Mouse (Mus musculus) cerebellum, adult 11-12 months (tissue): ENCODE results near the gene Prrt4.
"Not testable (repeated sequence)": the region's sequence is repeated elsewhere in the genome, so short reads cannot be mapped to it uniquely, and the experiment has no call there.

Experiments
- DNase-seq: peaks from one replicate; pipeline ENCODE4 v3.0.0; 2022

Gene Prrt4

DNA sequence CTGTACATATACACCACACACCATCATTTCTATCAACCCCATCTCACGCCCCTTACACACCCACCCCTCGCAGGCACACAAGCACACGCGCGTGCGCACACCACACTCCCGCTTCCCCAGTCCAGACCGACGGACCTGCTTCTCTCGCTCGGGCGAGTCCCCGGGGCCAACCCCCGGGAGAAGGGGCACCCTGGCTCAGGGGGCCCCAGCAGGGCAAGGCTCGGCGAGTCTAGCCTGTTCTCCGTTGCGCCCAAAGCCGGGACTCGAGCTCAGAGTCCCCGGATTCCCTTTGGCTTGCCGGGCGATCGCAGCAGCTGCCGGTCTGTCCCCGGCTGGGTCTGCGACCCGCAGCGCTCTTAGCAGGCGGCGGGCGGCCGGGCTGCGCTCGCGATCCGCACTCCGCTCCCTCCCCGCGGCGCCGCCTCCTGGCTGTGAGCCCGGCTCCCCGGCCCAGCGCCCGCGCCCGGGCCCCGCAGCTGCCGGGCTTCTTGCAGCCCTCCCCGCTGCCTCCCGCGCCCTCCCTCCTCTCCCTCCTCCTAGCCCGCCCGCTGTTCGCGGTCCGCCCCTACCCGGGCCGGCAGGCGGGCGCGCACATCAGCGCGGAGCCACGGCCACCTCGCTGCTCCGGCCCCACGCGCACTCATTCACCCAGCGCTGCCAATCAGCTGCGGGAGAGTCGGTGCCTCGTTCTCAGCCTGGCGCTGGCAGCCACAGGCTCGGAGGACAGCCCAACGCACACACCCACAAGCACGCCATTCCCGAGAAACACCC, at the start of gene Prrt4:
TSS of gene Prrt4 (minus strand) at position 697 of the 771 bp plus-strand sequence.
- DNase-seq = peak; percentile 64

GRCm38 (mm10) chr6:29217717-29218116, 38.3 kb upstream of the Prrt4 start:
- DNase-seq = not testable (repeated sequence)

GRCm38 (mm10) chr6:29215881-29216501, 36.6 kb upstream of the Prrt4 start, which contains the start of gene Impdh1:
Gene Impdh1, minus strand, starts transcription at chr6:29216364.
- DNase-seq = peak; percentile 71

GRCm38 (mm10) chr6:29215181-29215580, 35.8 kb upstream of the Prrt4 start:
- DNase-seq = peak; percentile 18

DNA sequence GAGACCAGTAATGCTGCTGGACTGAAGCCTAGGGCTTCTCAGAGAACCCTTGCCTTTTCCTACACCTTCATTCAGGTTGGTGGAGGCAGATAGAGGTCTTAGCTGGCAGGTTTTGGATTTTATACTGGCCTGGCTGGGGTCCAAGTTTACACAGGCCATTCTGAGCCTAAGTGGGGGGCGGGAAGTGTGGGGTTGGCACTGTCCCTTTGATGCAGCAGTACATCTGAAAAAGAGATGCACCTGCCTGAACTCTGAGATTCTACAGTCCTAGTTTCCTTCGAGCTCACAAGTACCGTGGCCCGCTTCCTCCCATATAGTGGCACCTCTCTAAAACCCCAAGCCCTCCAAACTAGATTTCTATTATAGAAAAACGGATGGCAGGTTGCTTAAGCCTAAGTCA, 35.4 kb upstream of the Prrt4 start:
- peak; percentile 25 for DNase-seq

- peak; percentile 18 for DNase-seq
Measured at GRCm38 (mm10) chr6:29214245-29214644, 34.9 kb upstream of the Prrt4 start.

GRCm38 (mm10) chr6:29213436-29213835, 34.1 kb upstream of the Prrt4 start:
- peak; percentile 26 for DNase-seq

DNA sequence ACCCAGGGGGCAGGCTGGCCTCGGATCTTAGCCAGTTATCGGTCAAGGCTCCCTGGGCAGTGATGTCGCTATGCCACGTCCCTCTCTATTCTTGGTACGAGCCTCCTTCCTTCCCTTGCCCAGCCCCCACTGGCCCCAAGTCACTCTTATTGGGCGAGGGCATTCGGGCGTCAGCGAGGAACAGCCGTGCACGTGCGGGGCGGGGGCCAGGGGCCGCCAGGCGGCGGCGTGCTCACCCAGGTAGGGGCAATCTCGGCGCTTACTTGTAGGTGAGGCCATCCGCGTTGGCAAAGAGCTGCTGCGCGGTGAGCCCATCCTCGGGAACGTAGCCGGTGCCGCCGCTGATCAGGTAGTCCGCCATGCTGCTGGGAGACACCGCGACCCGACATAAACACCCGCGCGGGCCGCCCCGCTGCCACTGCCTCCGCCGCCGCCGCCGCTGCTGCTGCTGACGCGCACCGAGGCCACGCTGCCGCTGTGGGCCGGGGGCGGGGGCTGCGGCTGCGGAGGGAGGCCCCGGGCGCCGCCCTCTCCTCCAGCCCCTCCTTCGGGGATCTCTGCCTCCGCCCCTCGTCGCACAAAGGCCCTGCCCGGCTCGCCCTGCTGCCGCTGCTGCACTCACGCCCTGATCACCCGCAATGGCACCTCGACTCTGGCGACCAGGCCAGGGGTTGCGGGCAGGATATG, 32.6 kb upstream of the Prrt4 start:
- DNase-seq = peak; percentile 84

DNA sequence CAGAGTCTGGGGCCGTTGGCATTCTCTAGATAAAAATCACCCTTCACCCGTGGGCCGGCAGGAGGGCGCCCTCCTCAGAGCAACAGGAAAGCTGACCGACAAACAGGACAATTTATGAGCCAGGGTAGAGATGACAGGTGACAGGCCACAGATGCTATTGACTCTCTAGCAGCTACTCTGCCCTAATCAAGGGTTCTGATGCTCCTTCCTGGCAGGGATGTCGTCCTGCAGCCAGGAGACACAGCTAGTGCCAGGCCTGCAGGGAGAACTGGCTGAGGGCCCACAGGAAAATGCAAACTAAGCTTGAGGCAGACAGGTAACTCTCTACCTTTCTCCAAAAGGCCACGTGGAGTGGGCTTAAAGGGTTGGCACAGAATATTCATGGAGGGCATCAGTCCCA, 31.8 kb upstream of the Prrt4 start:
- DNase-seq = peak; percentile 81

GRCm38 (mm10) chr6:29210231-29210936, 31.0 kb upstream of the Prrt4 start:
- DNase-seq = peak; percentile 14

- peak; percentile 6 for DNase-seq
Measured at GRCm38 (mm10) chr6:29208178-29208577, 28.8 kb upstream of the Prrt4 start.

GRCm38 (mm10) chr6:29207017-29207416, 27.6 kb upstream of the Prrt4 start:
- no peak for DNase-seq

DNA sequence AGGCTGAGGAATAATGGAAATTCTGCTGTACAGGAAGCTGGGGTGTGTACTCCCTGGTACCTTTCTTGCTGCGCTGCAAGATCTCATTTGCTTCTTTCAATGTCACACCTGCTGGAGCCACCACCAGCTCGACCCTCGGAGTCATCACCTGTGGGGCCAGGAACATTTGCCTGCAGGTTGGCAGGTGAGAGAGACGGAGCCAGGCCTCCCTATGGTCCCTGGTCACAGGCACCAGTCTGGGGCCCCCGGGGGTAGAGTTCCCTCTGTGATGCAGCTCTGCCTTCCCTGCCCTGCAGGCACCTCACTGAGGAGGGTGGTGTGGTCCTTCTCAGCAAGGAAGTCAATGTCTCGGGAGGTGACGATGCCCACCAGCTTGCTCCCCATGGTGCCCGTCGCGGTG, 26.6 kb upstream of the Prrt4 start:
- peak; percentile 3 for DNase-seq

DNA sequence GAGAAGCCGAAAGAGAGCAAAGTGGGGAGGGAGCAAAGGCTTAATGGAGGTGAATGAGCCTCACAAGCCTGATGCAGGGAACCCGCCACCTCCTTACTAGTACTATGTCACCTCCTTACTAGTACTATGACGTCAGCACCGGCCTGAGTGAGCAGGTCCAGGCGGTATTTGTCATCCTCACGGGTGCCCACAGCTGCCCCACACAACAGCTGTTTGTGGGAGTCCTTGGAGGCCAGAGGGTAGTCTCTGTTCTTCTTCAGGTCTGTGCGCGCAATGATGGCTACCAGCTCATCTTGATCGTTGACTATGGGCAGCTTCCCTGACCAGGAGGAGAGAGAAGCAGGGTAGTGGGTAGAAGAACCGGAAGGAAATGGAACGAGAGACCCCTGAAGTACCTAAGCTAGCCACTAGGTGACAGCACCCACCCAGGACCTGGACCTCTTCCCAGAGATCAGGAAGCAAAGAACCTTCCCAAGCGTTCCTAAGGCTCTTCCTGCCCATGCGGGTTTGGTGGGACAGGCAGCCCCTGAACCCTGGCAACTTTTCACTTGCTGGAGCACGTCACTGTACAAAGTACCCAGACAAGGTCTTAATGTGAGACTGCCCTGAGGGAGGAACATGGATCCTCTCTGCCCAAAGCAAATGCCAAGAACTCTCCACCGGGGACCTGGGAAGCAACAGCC, 25.7 kb upstream of the Prrt4 start:
- DNase-seq = peak; percentile 16

- peak; percentile 2 for DNase-seq
Measured at GRCm38 (mm10) chr6:29203861-29204585, 24.6 kb upstream of the Prrt4 start.

DNA sequence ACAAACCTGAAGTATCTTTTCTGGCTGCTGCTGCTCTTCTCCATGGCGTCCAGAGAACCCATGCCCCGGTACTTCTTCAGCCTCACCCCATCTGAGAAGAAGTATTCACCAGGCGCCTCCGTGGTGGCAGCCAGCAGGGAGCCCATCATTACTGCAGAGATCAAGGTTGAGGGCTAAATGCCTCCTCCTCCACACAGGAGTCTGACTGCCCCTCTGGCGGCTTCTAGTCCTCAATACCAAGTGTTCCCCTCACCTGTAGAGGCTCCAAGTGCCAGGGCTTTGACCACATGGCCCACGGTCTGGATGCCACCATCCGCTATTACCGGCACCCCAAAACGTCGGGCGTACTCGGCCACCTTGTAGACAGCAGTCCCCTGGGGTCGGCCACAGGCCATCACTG, 23.7 kb upstream of the Prrt4 start:
- DNase-seq = peak; percentile 4

DNA sequence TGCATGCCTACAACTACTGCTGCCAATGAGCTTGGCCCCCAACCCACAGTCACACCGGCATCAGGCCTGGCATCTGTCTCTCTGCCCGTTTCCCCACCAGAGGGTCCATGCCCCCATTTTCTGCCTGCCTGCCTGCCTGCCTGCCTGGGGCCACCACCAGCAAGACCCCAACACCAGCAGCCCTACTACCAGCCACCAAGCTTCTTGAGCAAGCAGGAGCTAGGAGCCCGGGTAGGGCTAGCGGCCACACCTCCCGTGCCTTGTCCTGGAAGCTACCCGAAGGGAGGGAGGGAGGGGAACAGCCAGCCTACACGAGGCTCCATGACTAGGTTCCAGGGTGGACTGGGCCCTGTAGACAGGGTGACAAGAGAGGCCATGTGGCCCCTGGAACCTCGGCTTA, 22.6 kb upstream of the Prrt4 start:
- peak; percentile 4 for DNase-seq

GRCm38 (mm10) chr6:29201341-29201740, 22.0 kb upstream of the Prrt4 start:
- peak; percentile 4 for DNase-seq

GRCm38 (mm10) chr6:29200496-29200895, 21.1 kb upstream of the Prrt4 start:
- DNase-seq = peak; percentile 18

DNA sequence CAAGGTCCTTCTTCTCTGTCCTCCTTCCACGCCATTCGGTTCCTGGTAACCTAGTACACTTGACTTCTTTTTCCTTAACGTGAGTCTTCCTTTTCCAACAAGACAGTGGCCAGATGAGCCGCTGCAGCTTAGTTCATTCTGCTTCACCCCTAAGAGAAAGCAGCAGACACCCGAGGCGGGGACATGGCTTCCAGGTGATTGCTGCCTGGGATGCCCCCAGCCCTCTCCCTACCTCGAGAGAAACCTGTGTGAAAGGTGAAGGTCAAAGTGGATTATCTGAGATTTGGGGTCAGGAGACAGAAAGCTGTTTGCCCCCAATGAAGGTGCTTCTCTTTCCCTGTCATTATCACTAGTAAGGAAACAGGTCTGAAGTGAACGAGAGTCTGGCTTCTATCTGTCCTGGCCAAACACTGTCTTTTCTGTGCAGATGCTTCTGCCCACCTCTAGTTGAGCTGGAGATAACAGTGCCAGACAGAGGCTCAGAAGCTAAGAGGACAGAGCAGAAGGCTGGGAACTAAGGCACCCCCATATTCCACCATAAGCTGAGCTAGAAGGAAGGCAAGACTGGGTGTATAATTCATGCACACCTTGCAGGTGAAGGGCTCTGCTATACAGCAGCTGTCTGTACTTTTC, 20.0 kb upstream of the Prrt4 start:
- peak; percentile 11 for DNase-seq
